Mouse (Mus musculus): Measurements from ENCODE around the gene Six3. TPM values are rescaled to one million over a fixed set of nuclear protein-coding genes. Genes with fewer than 3 reads are reported as not detected.

The Six3 gene
- not detected in 2 replicates for total RNA-seq (2015; ENCODE audit: low replicate concordance)
- total RNA-seq (2017; ENCODE audit: low replicate concordance) = not detected in 2 replicates

DNA sequence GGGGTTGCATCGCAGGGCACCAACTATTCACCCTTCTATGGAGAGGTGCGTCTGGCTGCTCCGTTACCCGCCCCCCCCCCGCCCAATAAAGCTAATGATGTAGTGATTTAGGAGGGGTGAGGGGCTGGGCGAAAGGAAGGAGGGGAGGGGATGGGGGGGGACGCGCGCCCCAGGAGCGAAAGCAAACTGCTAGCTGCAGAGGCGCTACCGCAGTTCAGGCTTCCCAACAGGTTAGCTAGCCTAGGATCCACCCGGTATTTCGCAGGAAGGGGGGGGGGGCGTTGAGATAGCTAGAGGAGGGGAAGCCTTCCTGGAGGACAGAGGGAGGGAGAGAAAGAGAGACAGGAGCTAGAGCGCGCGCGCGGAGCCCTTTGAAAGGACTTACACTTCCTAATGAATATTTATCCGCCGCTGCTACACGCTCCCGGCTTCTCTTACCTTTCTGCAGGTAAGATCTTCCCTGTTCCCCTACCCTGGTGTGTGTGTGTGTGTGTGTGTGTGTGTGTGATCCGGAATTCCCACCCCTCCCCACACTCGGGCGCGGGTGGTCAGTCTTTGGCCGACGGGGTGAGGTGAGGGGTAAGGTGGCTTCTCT is at the start of gene Six3:
Gene Six3, plus strand, starts transcription at position 343 of the 595 bp plus-strand sequence.
- no peak for ATAC-seq (replicated peaks; ENCODE audit: low FRiP score, poor library complexity, severe bottlenecking)

GRCm38 (mm10) chr17:85564107-85564506 is 49.3 kb upstream of the Six3 start:
- ATAC-seq (replicated peaks; ENCODE audit: low FRiP score, poor library complexity, severe bottlenecking) = no peak

- ATAC-seq (replicated peaks; ENCODE audit: low FRiP score, poor library complexity, severe bottlenecking) = no peak
Measured at GRCm38 (mm10) chr17:85574023-85574422, 39.4 kb upstream of the Six3 start.

DNA sequence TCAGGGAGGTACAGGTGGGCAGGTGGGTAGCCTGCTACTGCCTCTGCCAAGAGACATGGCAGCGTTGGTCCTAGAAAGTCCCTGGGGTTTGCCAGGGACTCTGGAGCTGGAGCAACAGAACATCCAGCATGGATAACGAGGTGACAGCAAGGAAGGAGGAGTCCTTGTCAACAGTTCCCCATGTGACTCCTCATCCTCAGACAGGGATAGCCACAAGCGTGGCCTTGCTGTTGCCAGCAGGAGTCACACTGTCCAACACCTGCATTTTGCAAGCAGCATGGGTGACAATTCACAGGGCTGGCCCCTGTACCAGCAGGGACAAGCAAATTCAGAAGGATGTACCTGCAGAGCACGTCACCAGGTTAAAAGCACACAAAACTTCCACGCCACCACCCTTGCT is 35.1 kb upstream of the Six3 start:
- no peak for ATAC-seq (replicated peaks; ENCODE audit: low FRiP score, poor library complexity, severe bottlenecking)

- ATAC-seq (replicated peaks; ENCODE audit: low FRiP score, poor library complexity, severe bottlenecking) = no peak
Measured at GRCm38 (mm10) chr17:85579350-85579749, 34.1 kb upstream of the Six3 start.

- 0 out of 2 replicates have a peak, but pooled peaks have one; percentile 14 for ATAC-seq (replicated peaks; ENCODE audit: low FRiP score, poor library complexity, severe bottlenecking)
Measured at GRCm38 (mm10) chr17:85580221-85580620, 33.2 kb upstream of the Six3 start.

GRCm38 (mm10) chr17:85584170-85584569 is 29.2 kb upstream of the Six3 start:
- no peak for ATAC-seq (replicated peaks; ENCODE audit: low FRiP score, poor library complexity, severe bottlenecking)

DNA sequence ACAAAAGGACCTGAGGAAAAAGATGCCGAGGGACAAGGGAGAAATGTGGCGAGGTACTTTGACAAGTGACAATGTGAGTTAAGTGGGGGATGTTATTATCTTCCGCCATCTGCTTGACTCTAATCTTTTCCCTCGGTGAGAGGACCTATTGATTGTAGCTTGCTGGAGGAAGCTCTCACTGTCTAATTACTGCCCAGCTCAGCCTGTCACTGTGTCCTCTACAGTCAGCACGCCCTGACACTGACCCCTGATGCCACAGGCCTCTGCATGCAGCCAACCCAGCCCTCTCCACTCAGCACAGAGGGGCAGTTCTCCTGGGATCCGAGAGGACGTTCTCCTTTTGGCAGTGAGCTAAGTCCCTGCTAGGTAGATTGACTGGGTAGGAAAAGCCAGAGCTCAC is 28.8 kb upstream of the Six3 start:
- no peak for ATAC-seq (replicated peaks; ENCODE audit: low FRiP score, poor library complexity, severe bottlenecking)

GRCm38 (mm10) chr17:85585779-85586178 is 27.6 kb upstream of the Six3 start:
- ATAC-seq (replicated peaks; ENCODE audit: low FRiP score, poor library complexity, severe bottlenecking) = no peak

DNA sequence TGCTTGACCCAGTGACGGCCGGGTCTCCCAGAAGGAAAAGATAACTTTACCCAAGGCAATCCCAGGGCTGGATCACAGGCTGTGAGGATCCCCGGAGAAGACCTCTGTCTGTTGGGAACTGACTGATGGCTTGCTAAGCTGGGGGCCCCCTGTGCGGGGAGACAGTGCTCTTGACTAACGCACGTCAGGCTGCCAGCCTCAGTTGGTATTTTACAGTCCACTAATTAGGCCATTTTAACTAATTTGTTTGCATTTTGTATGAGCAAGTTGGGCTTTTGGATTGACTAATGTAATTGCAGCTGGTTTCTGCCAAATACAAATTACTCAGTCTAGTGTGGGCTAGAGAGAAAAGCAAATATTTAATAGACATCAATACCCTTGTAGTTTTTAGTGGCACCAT is 21.4 kb upstream of the Six3 start:
- ATAC-seq (replicated peaks; ENCODE audit: low FRiP score, poor library complexity, severe bottlenecking) = no peak

- ATAC-seq (replicated peaks; ENCODE audit: low FRiP score, poor library complexity, severe bottlenecking) = no peak
Measured at GRCm38 (mm10) chr17:85595853-85596252, 17.6 kb upstream of the Six3 start.

GRCm38 (mm10) chr17:85596341-85596890 is 17.0 kb upstream of the Six3 start:
- no peak for ATAC-seq (replicated peaks; ENCODE audit: low FRiP score, poor library complexity, severe bottlenecking)

DNA sequence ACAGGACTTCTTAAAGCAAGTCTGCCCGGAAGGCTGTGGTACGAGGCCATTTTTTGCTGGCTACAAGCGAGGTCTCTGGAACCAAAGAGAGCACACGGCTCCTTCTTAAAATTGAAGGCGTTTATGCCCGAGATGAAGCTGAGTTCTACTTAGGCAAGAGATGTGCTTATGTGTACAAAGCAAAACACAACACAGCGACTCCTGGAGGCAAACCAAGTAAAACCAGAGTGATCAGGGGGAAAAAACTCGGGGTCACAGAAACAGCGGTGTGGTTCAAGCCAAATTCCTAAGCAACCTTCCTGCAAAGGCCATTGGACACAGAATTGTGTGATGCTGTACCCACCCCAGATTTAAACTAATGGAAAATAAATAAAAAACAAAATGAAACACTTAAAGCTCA is 13.9 kb upstream of the Six3 start:
- no peak for ATAC-seq (replicated peaks; ENCODE audit: low FRiP score, poor library complexity, severe bottlenecking)

GRCm38 (mm10) chr17:85606463-85606862 is 6.9 kb upstream of the Six3 start:
- no peak for ATAC-seq (replicated peaks; ENCODE audit: low FRiP score, poor library complexity, severe bottlenecking)

DNA sequence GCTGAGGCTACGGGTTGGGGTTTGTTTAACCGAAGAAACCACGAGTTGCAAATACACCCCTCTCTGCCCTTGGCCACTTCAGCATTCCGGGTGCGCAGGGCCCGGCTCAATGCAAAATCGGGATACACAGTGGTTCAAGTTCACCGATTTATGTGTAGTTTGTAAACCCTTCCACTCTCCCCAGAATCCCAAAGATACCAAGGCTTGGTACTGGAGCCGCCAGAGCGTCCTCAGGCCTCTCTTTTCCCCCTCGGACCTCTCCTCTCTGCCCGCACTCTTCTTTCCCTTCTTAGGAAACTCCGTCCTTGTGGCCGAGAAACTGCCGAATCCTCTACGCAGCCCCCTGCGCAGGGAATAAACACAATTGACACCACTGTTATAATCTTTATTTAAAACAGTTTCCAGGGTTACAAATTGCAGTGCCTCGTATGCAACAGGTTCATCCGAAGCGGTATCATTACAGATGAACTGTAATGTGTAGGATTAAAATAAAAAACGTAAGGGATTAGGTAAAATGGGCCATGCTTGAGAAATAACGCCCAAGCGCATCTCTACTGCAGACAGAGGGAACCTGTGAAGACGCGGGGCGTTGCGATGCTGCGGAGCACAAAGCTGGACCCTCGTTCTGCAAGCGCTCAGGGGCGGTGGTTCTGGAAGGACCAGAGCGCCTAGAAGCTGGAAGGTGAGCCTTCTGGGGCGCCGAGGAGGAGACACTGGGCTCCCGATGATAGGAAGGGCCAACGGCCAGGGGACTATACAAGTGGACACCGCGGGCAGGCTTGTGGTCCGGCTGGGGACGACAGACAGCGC is 5.6 kb upstream of the Six3 start:
- no peak for ATAC-seq (replicated peaks; ENCODE audit: low FRiP score, poor library complexity, severe bottlenecking)

- ATAC-seq (replicated peaks; ENCODE audit: low FRiP score, poor library complexity, severe bottlenecking) = no peak
Measured at GRCm38 (mm10) chr17:85608366-85609093, 4.9 kb upstream of the Six3 start.

DNA sequence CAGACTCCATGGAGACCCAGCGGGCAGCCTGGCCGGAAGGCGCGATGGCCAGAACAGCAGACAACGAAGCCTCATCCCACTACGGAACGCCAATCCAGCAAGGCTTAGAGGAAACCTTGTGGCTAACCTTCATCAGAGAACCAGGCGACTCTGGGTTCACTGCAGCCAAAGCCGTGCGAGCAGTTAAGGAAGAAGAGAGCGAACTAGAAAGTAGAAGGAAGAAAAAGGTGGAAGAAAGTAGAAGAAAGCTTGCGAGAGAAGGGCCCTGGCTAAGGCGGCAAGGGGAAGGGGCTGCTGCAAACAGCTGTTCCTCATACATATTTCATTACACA is 4.3 kb upstream of the Six3 start:
- ATAC-seq (replicated peaks; ENCODE audit: low FRiP score, poor library complexity, severe bottlenecking) = no peak

GRCm38 (mm10) chr17:85609621-85610392 is 3.6 kb upstream of the Six3 start:
- ATAC-seq (replicated peaks; ENCODE audit: low FRiP score, poor library complexity, severe bottlenecking) = no peak

DNA sequence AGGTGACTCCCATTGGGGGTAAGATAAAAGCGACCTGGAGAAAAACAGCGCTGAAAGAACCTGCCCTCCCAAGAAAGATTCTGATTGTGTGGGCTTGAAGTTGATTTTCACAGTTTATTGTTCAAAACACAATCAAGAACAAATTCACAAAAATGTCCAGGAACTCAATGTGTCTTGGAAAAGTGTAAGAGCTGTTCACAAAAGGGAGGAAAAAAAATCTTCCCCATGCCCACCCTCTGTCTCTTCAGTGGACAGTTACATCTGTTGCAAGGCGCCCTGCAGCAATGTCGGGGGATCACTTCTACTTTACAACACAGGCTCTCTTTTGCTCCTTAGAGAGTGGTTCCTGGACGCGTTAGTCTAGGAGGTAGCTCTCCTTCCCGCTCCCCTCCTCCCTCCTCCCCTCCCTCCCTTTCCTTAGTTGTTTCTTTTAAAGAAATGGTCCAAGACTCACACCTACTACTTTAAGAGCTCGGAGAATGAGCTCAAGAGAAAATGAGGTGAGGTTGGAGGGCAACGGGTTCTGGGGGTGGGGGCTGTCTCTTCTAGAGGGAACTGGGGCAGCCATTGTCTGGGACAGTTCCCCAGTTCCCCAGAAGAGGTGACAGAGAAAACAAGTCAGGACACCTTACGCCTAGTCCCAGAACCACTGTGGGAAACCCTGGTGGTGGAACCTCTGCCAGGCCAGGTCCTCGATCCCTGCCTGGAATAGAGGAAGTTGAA is 2.9 kb upstream of the Six3 start:
- ATAC-seq (replicated peaks; ENCODE audit: low FRiP score, poor library complexity, severe bottlenecking) = no peak

All from erythroid progenitor cell, adult 5-6 weeks (primary cell).